In the genomic region with DNA sequence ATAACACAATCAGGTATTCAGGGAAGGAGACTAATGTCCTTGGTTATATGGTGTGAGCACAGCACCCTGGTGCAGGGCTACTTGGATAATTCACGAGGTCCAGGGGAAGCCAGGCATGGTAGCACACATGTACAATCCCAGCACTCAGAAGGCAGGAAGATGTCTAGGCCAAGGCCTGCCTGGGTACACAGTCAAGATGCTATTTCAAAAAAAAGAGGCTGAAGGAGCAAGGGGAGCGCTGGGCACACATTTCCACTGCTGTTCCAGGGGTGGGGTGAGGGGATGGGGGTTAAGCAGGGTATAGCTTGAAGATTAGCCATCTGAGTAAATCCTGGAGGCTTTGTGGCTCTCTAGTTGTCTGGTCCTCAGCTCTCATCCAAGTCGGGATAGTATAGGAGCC, we compare ENCODE assay signal across 27 mouse cellular contexts. TPM values are rescaled to one million over a fixed set of nuclear protein-coding genes. Genes with fewer than 3 reads are reported as not detected.
A peak's percentile ranks its signal among the peaks of the same experiment; 100 is the strongest.
DNase-seq lines count a peak whose midpoint lies in the region; ATAC-seq and TF ChIP-seq lines count a peak whose summit lies in the region.
"Had no signal": no experiment of that assay in that cellular context is flagged by ENCODE, and none has a peak within 500 bp of the region (broad histone marks: within the 10 kb centered on the region; RNA-seq: fewer than 3 reads in every experiment).

No protein-coding gene starts in this region.

- no peak overlapping the region for H3K27ac ChIP-seq in embryonic facial prominence, embryonic 13.5 days
- no peak overlapping the region for H3K27ac ChIP-seq in embryonic facial prominence, embryonic 10.5 days (replicated peaks)
- H3K27ac ChIP-seq in liver, embryonic 12.5 days, result peak overlapping the region; percentile 70; the same call in 1 of the 2 replicates
- no peak overlapping the region for H3K27ac ChIP-seq in liver, postnatal 0 days (ENCODE audit: low read depth)
- H3K27ac ChIP-seq in neural tube, embryonic 13.5 days (replicated peaks), result no peak overlapping the region
- no peak overlapping the region for H3K27ac ChIP-seq in neural tube, embryonic 15.5 days (replicated peaks)
- H3K27ac ChIP-seq in left cerebral cortex, adult 2 months, result no peak overlapping the region
- H3K27ac ChIP-seq: embryonic facial prominence, embryonic 12.5 days; forebrain, embryonic 12.5 days; forebrain, embryonic 15.5 days; heart, adult 2 months; hindbrain, embryonic 14.5 days had no signal

- no peaks in the 10 kb centered on the region for H3K9me3 ChIP-seq in embryonic facial prominence, embryonic 13.5 days
- H3K9me3 ChIP-seq in embryonic facial prominence, embryonic 10.5 days, result no peaks in the 10 kb centered on the region
- no peaks in the 10 kb centered on the region for H3K9me3 ChIP-seq in liver, embryonic 12.5 days (replicated peaks)
- H3K9me3 ChIP-seq in liver, postnatal 0 days (ENCODE audit: low read length), result no peaks in the 10 kb centered on the region
- no peaks in the 10 kb centered on the region for H3K9me3 ChIP-seq in neural tube, embryonic 13.5 days
- H3K9me3 ChIP-seq in neural tube, embryonic 15.5 days (replicated peaks), result no peaks in the 10 kb centered on the region
- H3K9me3 ChIP-seq: embryonic facial prominence, embryonic 12.5 days; forebrain, embryonic 12.5 days; forebrain, embryonic 15.5 days; G1E had no signal

- H3K4me1 ChIP-seq in embryonic facial prominence, embryonic 13.5 days, result peaks cover 12% of the 10 kb centered on the region
- peaks cover 12% of the 10 kb centered on the region for H3K4me1 ChIP-seq in embryonic facial prominence, embryonic 10.5 days
- H3K4me1 ChIP-seq in liver, embryonic 12.5 days, result peaks cover 71% of the 10 kb centered on the region
- H3K4me1 ChIP-seq in liver, postnatal 0 days (ENCODE audit: insufficient read depth), result peaks cover 29% of the 10 kb centered on the region
- H3K4me1 ChIP-seq in neural tube, embryonic 13.5 days (replicated peaks), result peaks cover 21% of the 10 kb centered on the region
- peaks cover 21% of the 10 kb centered on the region for H3K4me1 ChIP-seq in neural tube, embryonic 15.5 days

- no peak for TF ChIP-seq CTCF in liver, postnatal 0 days (IDR thresholded peaks at IDR 0.05; ENCODE audit: low read depth)
- no peak for TF ChIP-seq CTCF in left cerebral cortex, adult 2 months (IDR thresholded peaks at IDR 0.05)

- 87% methylated on average over 3 of the region's 3 CpGs for WGBS in embryonic facial prominence, embryonic 13.5 days
- WGBS in embryonic facial prominence, embryonic 10.5 days, result 78% methylated on average over 3 of the region's 3 CpGs
- WGBS in liver, embryonic 12.5 days (ENCODE audit: insufficient replicate concordance), result 73% methylated on average over 3 of the region's 3 CpGs
- 85% methylated on average over 3 of the region's 3 CpGs for WGBS in liver, postnatal 0 days (ENCODE audit: insufficient replicate concordance)
- 75% methylated on average over 3 of the region's 3 CpGs for whole genome bisulfite sequencing in neural tube, embryonic 13.5 days
- WGBS in neural tube, embryonic 15.5 days, result 90% methylated on average over 3 of the region's 3 CpGs

- H3K4me3 ChIP-seq in embryonic facial prominence, embryonic 13.5 days, result no peak overlapping the region
- H3K4me3 ChIP-seq in embryonic facial prominence, embryonic 10.5 days, result no peak overlapping the region
- no peak overlapping the region for H3K4me3 ChIP-seq in liver, embryonic 12.5 days
- H3K4me3 ChIP-seq in liver, postnatal 0 days (ENCODE audit: low read depth, low read length), result no peak overlapping the region
- no peak overlapping the region for H3K4me3 ChIP-seq in neural tube, embryonic 13.5 days
- H3K4me3 ChIP-seq in neural tube, embryonic 15.5 days (replicated peaks), result no peak overlapping the region
- H3K4me3 ChIP-seq in left cerebral cortex, adult 2 months, result no peak overlapping the region
- H3K4me3 ChIP-seq: embryonic facial prominence, embryonic 12.5 days; erythroblast, embryonic 14.5 days; forebrain, embryonic 12.5 days; forebrain, embryonic 15.5 days; heart, adult 2 months had no signal

- no peak for TF ChIP-seq EP300 in liver, postnatal 0 days (IDR thresholded peaks at IDR 0.05; ENCODE audit: low read depth)

- H3K36me3 ChIP-seq in embryonic facial prominence, embryonic 13.5 days, result no peaks in the 10 kb centered on the region
- H3K36me3 ChIP-seq in embryonic facial prominence, embryonic 10.5 days (replicated peaks), result no peaks in the 10 kb centered on the region
- no peaks in the 10 kb centered on the region for H3K36me3 ChIP-seq in liver, embryonic 12.5 days
- no peaks in the 10 kb centered on the region for H3K36me3 ChIP-seq in liver, postnatal 0 days (replicated peaks; ENCODE audit: insufficient read depth, low read length)
- H3K36me3 ChIP-seq in neural tube, embryonic 13.5 days, result no peaks in the 10 kb centered on the region
- no peaks in the 10 kb centered on the region for H3K36me3 ChIP-seq in neural tube, embryonic 15.5 days
- H3K36me3 ChIP-seq: embryonic facial prominence, embryonic 12.5 days; forebrain, embryonic 12.5 days; forebrain, embryonic 15.5 days had no signal

- intact Hi-C loops in left cerebral cortex, adult 2 months (cut with DNase I), result no loop called here

- no peak for ATAC-seq in embryonic facial prominence, embryonic 13.5 days (ENCODE audit: insufficient number of reproducible peaks, insufficient read depth, low FRiP score, low TSS enrichment, low read depth)
- no peak for ATAC-seq in liver, embryonic 12.5 days
- ATAC-seq in liver, postnatal 0 days, result no peak
- no peak for ATAC-seq in neural tube, embryonic 13.5 days (ENCODE audit: low read depth)
- ATAC-seq in neural tube, embryonic 15.5 days (ENCODE audit: low FRiP score), result no peak
- ATAC-seq: forebrain, embryonic 15.5 days; Patski had no signal

- H3K4me2 ChIP-seq in embryonic facial prominence, embryonic 13.5 days, result no peak overlapping the region
- no peak overlapping the region for H3K4me2 ChIP-seq in liver, embryonic 12.5 days
- no peak overlapping the region for H3K4me2 ChIP-seq in liver, postnatal 0 days (ENCODE audit: low read depth, low read length)
- H3K4me2 ChIP-seq in neural tube, embryonic 13.5 days, result no peak overlapping the region
- no peak overlapping the region for H3K4me2 ChIP-seq in neural tube, embryonic 15.5 days
- H3K4me2 ChIP-seq: embryonic facial prominence, embryonic 12.5 days; forebrain, embryonic 12.5 days; forebrain, embryonic 15.5 days; heart, embryonic 11.5 days; hindbrain, embryonic 14.5 days had no signal

- 0 out of 2 replicates have a peak overlapping the region, but pooled peaks have one; percentile 6 for H3K9ac ChIP-seq in embryonic facial prominence, embryonic 13.5 days
- no peak overlapping the region for H3K9ac ChIP-seq in liver, embryonic 12.5 days
- H3K9ac ChIP-seq in liver, postnatal 0 days (replicated peaks), result no peak overlapping the region
- H3K9ac ChIP-seq in neural tube, embryonic 13.5 days, result 0 out of 2 replicates have a peak overlapping the region, but pooled peaks have one; percentile 8
- no peak overlapping the region for H3K9ac ChIP-seq in neural tube, embryonic 15.5 days (replicated peaks)
- H3K9ac ChIP-seq: embryonic facial prominence, embryonic 12.5 days; forebrain, embryonic 12.5 days; forebrain, embryonic 15.5 days; hindbrain, embryonic 14.5 days had no signal

- no peak for DNase-seq in embryonic facial prominence, embryonic 10.5 days (ENCODE audit: low spot score)
- no peak for DNase-seq in liver, postnatal 0 days
- no peak for DNase-seq in left cerebral cortex, adult 2 months (ENCODE audit: extremely low spot score in 1 of 2, low spot score in 2 of 2)
- DNase-seq: adrenal gland, postnatal 10 days; adrenal gland, postnatal 36 days; B cell, adult 2 months; cerebellum, adult 18-20 months; cerebellum, adult 9-10 months; cerebellum, postnatal 14 days; gastrocnemius, postnatal 25 days; heart, adult 2 months; heart, postnatal 36 days had no signal

- H3K27me3 ChIP-seq in embryonic facial prominence, embryonic 13.5 days, result no peaks in the 10 kb centered on the region
- no peaks in the 10 kb centered on the region for H3K27me3 ChIP-seq in embryonic facial prominence, embryonic 10.5 days (replicated peaks; ENCODE audit: low read depth, poor library complexity, severe bottlenecking)
- no peaks in the 10 kb centered on the region for H3K27me3 ChIP-seq in liver, embryonic 12.5 days (replicated peaks)
- H3K27me3 ChIP-seq in liver, postnatal 0 days (ENCODE audit: insufficient read depth, low read length), result no peaks in the 10 kb centered on the region
- no peaks in the 10 kb centered on the region for H3K27me3 ChIP-seq in neural tube, embryonic 13.5 days
- H3K27me3 ChIP-seq in neural tube, embryonic 15.5 days (replicated peaks), result no peaks in the 10 kb centered on the region
- H3K27me3 ChIP-seq: CH12.LX; embryonic facial prominence, embryonic 12.5 days; forebrain, embryonic 12.5 days; forebrain, embryonic 15.5 days; Patski had no signal

RNA-seq across cellular contexts. Expression of gene Hnrnpf, which starts 3.7 kb away (rescaled TPM):
- 612 and 649 TPM in 2 replicates for polyA plus RNA-seq in embryonic facial prominence, embryonic 13.5 days (2015; fragmentation: Nextera tagmentation; extraction: Ambion mirVana)
- 874 and 878 TPM in 2 replicates for polyA plus RNA-seq in embryonic facial prominence, embryonic 10.5 days (2016; fragmentation: Nextera tagmentation; extraction: Ambion mirVana)
- polyA plus RNA-seq in liver, embryonic 12.5 days (2016; fragmentation: Nextera tagmentation; extraction: Ambion mirVana), result 702 and 711 TPM in 2 replicates
- polyA plus RNA-seq in liver, postnatal 0 days (2015; fragmentation: Nextera tagmentation; extraction: Ambion mirVana), result 264 and 270 TPM in 2 replicates
- polyA plus RNA-seq in neural tube, embryonic 13.5 days (2015; fragmentation: Nextera tagmentation; extraction: Ambion mirVana), result 298 and 333 TPM in 2 replicates
- polyA plus RNA-seq in neural tube, embryonic 15.5 days (2015; fragmentation: Nextera tagmentation; extraction: Ambion mirVana), result 211 and 369 TPM in 2 replicates
- total RNA-seq in left cerebral cortex, adult 2 months (2021), result 100 to 1,000 TPM; 111 to 116 TPM

RNA-seq across cellular contexts. Expression of gene Fxyd4, which starts 33.7 kb away (rescaled TPM):
- 2.4 and 5.4 TPM in 2 replicates for polyA plus RNA-seq in embryonic facial prominence, embryonic 13.5 days (2015; fragmentation: Nextera tagmentation; extraction: Ambion mirVana)
- 2.5 and 3.8 TPM in 2 replicates for polyA plus RNA-seq in embryonic facial prominence, embryonic 10.5 days (2016; fragmentation: Nextera tagmentation; extraction: Ambion mirVana)
- polyA plus RNA-seq in liver, embryonic 12.5 days (2016; fragmentation: Nextera tagmentation; extraction: Ambion mirVana), result 0.72 and 0.73 TPM in 2 replicates
- 0.20 TPM in 1 of 2 replicates, not detected in the other for polyA plus RNA-seq in liver, postnatal 0 days (2015; fragmentation: Nextera tagmentation; extraction: Ambion mirVana)
- polyA plus RNA-seq in neural tube, embryonic 13.5 days (2015; fragmentation: Nextera tagmentation; extraction: Ambion mirVana), result 2.6 and 2.7 TPM in 2 replicates
- 3.0 and 3.6 TPM in 2 replicates for polyA plus RNA-seq in neural tube, embryonic 15.5 days (2015; fragmentation: Nextera tagmentation; extraction: Ambion mirVana)
- not detected for total RNA-seq in left cerebral cortex, adult 2 months (2021)
- total RNA-seq: adrenal gland, adult 18-20 months; adrenal gland, postnatal 10 days; adrenal gland, postnatal 36 days; CH12.LX; G1E; gastrocnemius, adult 8-10 months; gastrocnemius, postnatal 25 days; heart, adult 2 months; heart, postnatal 36 days had no signal
- polyA plus RNA-seq: erythroblast, embryonic 14.5 days; G1E had no signal

RNA-seq across cellular contexts. Expression of gene Zfp239, which starts 41.9 kb away (rescaled TPM):
- 15.5 and 17.1 TPM in 2 replicates for polyA plus RNA-seq in embryonic facial prominence, embryonic 13.5 days (2015; fragmentation: Nextera tagmentation; extraction: Ambion mirVana)
- polyA plus RNA-seq in embryonic facial prominence, embryonic 10.5 days (2016; fragmentation: Nextera tagmentation; extraction: Ambion mirVana), result 13.1 and 13.6 TPM in 2 replicates
- polyA plus RNA-seq in liver, embryonic 12.5 days (2016; fragmentation: Nextera tagmentation; extraction: Ambion mirVana), result 4.7 and 5.6 TPM in 2 replicates
- polyA plus RNA-seq in liver, postnatal 0 days (2015; fragmentation: Nextera tagmentation; extraction: Ambion mirVana), result 0.86 and 1.1 TPM in 2 replicates
- 12.2 and 12.4 TPM in 2 replicates for polyA plus RNA-seq in neural tube, embryonic 13.5 days (2015; fragmentation: Nextera tagmentation; extraction: Ambion mirVana)
- 15.3 and 15.9 TPM in 2 replicates for polyA plus RNA-seq in neural tube, embryonic 15.5 days (2015; fragmentation: Nextera tagmentation; extraction: Ambion mirVana)
- 10 to 100 TPM; 44.7 to 49.2 TPM for total RNA-seq in left cerebral cortex, adult 2 months (2021)

Comparison
In these comparisons a context has a peak if more than half of its experiments do, and no peak if none do; other contexts are left out.
1. H3K9ac ChIP-seq: peak in embryonic facial prominence, embryonic 13.5 days (single experiment) and neural tube, embryonic 13.5 days (single experiment); none in liver, embryonic 12.5 days (single experiment), liver, postnatal 0 days (single experiment) and neural tube, embryonic 15.5 days (single experiment).